Mouse (Mus musculus): ENCODE measurements around the gene Snx5.

DNA sequence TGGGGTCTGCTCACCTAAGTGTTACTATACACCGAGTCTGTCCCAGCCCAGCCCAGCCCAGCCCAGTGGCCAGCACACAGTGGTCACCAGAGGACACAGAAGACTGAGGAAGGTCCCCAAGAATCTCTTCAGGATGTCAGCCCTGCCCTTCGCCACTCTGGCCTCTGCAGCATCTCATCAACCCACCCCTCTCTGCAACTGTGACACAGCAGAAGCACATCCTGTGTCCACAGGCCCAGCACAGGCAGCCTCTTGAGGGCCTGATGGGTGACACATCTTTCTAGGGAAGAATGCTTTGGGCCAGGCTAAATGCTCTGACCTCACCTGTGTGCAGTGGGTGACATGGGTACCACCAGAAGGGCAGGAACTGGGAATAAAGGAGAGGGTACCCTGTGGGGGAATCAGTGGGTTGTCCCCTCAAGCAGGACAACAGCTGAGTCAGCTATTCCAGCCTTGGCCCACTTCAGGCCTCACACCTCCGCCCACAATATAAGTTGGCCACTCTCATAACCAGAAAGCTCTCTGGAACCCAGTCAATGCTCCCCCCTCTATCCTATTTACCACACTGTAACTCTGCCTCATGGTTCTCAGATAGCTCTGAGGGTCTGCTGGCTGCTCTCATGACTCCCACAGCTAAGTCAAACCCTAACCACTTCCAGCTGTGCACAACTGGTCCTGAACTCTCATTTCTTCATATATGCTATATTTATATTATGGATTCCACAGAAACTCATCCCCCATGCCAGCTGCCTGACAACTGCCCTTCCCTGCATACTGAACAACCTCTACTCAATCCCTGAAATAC is 30.4 kb downstream of the Snx5 start:
- TF ChIP-seq POLR2AphosphoS5 (IDR thresholded peaks at IDR 0.05; ENCODE audit: insufficient replicate concordance, low read depth, low read length) (no peak), TAL1 (conservative IDR thresholded peaks at IDR 0.05; ENCODE audit: low read depth, low read length) (no peak)
